Mouse (Mus musculus) erythroblast, embryonic 14.5 days (primary cell): ENCODE results near the gene Bckdk.

Source experiments
- GATA1 ChIP-seq: IDR thresholded peaks from 2 replicates; pipeline ENCODE4 v1.6.1; 2012; ENCODE audit warnings: low read length, inconsistent platforms, mixed read lengths
- TAL1 ChIP-seq: IDR thresholded peaks from 3 replicates; pipeline ENCODE4 v1.6.1; 2012; ENCODE audit warnings: low read length, inconsistent platforms, mixed read lengths

- TF ChIP-seq GATA1: no peak
- no peak for TF ChIP-seq TAL1
Observed at GRCm38 (mm10) chr7:127923714-127924113, 19.8 kb downstream of the Bckdk start.
